Mouse (Mus musculus) cerebellum, adult 2 months (tissue): Measurements from ENCODE around the gene Inpp5f.

Experiments used
- CTCF ChIP-seq: fragments of 200-500 bp; IDR thresholded peaks from 2 replicates; pipeline ENCODE4 v1.5.1; 2011; ENCODE audit warnings: low read depth, mild to moderate bottlenecking, control low read depth, low read length, moderate library complexity, borderline replicate concordance; ENCODE audit not compliant: insufficient read depth
- POLR2A ChIP-seq: fragments of 200-500 bp; IDR thresholded peaks from 2 replicates; pipeline ENCODE4 v1.6.1; 2011; ENCODE audit warnings: low read length, control low read depth, borderline replicate concordance; ENCODE audit not compliant: insufficient read depth

DNA sequence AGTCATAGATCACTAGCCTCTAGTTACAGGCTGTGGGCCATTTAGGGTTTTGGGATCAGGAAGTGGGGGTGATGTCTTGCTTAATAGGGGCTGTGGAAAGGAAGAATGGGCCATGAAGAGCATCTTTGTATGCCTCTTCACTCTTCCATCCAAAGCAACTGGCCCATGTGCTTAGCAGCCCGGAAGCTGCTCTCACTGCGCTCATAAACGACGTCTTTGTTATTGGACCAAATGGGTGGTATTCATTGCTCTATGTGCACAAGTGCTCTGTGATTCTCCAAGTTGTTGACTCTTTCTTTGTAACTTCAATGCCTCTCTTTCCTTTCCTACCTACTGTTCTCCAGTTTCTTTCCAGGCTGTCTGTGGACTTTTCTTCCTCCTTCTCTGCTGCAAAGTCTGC, 39.1 kb upstream of the Inpp5f start:
- no peak for TF ChIP-seq CTCF
- TF ChIP-seq POLR2A, result no peak
